Mouse (Mus musculus): ENCODE results near the gene 4933434E20Rik.

Gene 4933434E20Rik

GRCm38 (mm10) chr3:90051441-90052350, at the start of gene 4933434E20Rik:
4933434E20Rik (plus strand) TSS chr3:90051636.
- peak; percentile 79 for DNase-seq

- DNase-seq: no peak
Observed at GRCm38 (mm10) chr3:90004091-90004796, 47.2 kb upstream of the 4933434E20Rik start.

- DNase-seq: no peak
Observed at GRCm38 (mm10) chr3:90010291-90010690, 41.1 kb upstream of the 4933434E20Rik start.

- no peak for DNase-seq
Observed at GRCm38 (mm10) chr3:90016626-90017025, 34.8 kb upstream of the 4933434E20Rik start.

- no peak for DNase-seq
Observed at GRCm38 (mm10) chr3:90034653-90035052, 16.8 kb upstream of the 4933434E20Rik start.

GRCm38 (mm10) chr3:90036263-90036662, 15.2 kb upstream of the 4933434E20Rik start:
- DNase-seq: no peak

- DNase-seq: no peak
Observed at GRCm38 (mm10) chr3:90049691-90050090, 1.7 kb upstream of the 4933434E20Rik start.

- peak; percentile 98 for DNase-seq
Observed at GRCm38 (mm10) chr3:90052351-90053241, 1.2 kb downstream of the 4933434E20Rik start, which contains the start of gene Ubap2l. Ubap2l (minus strand) TSS chr3:90052628.

GRCm38 (mm10) chr3:90061549-90061948, 10.1 kb downstream of the 4933434E20Rik start:
- DNase-seq: no peak

GRCm38 (mm10) chr3:90062539-90062938, 11.1 kb downstream of the 4933434E20Rik start:
- DNase-seq: no peak

GRCm38 (mm10) chr3:90064383-90064782, 12.9 kb downstream of the 4933434E20Rik start:
- DNase-seq: no peak

GRCm38 (mm10) chr3:90065553-90065952, 14.1 kb downstream of the 4933434E20Rik start:
- peak; percentile 69 for DNase-seq

- no peak for DNase-seq
Observed at GRCm38 (mm10) chr3:90067851-90068250, 16.4 kb downstream of the 4933434E20Rik start.

GRCm38 (mm10) chr3:90069688-90070087, 18.3 kb downstream of the 4933434E20Rik start:
- DNase-seq: no peak

GRCm38 (mm10) chr3:90072294-90072693, 20.9 kb downstream of the 4933434E20Rik start, which contains the start of gene Tpm3:
Tpm3 (plus strand) TSS chr3:90072649.
- no peak for DNase-seq

GRCm38 (mm10) chr3:90076921-90077716, 25.7 kb downstream of the 4933434E20Rik start:
- DNase-seq: peak; percentile 90

- no peak for DNase-seq
Observed at GRCm38 (mm10) chr3:90078224-90078623, 26.8 kb downstream of the 4933434E20Rik start.

GRCm38 (mm10) chr3:90079133-90079762, 27.8 kb downstream of the 4933434E20Rik start:
- peak; percentile 96 for DNase-seq

- peak; percentile 84 for DNase-seq
Observed at GRCm38 (mm10) chr3:90079763-90080497, 28.5 kb downstream of the 4933434E20Rik start.

- DNase-seq: no peak
Observed at GRCm38 (mm10) chr3:90080498-90080863, 29.0 kb downstream of the 4933434E20Rik start.
